Mouse (Mus musculus) lung, embryonic 15.5 days (tissue): ENCODE data around the gene Olfr462. TPM values are rescaled to one million over a fixed set of nuclear protein-coding genes. Genes with fewer than 3 reads are reported as not detected.
"Not testable (repeated sequence)": the region's sequence is repeated elsewhere in the genome, so short reads cannot be mapped to it uniquely, and the experiment has no call there.

Source experiments
- ATAC-seq: fragments of 200-750 bp; cut with Nextera tagmentation; 2 replicates; pipeline ENCODE4 v1.8.0; 2017; ENCODE audit warnings: moderate number of reproducible peaks, borderline replicate concordance; ENCODE audit not compliant: low FRiP score, low TSS enrichment; ENCODE audit errors: extremely low read depth
- H3K27ac ChIP-seq: fragments of 300-500 bp; sonication (generic); 2 replicates; pipeline ENCODE4 v1.5.1; 2015; ENCODE audit warnings: moderate library complexity, mild to moderate bottlenecking, inconsistent platforms
- H3K27me3 ChIP-seq: fragments of 300-500 bp; sonication (generic); 2 replicates; pipeline ENCODE4 v1.6.1; 2015; ENCODE audit warnings: inconsistent platforms
- H3K36me3 ChIP-seq: fragments of 300-500 bp; sonication (generic); 2 replicates; pipeline ENCODE4 v1.6.1; 2015; ENCODE audit warnings: inconsistent platforms
- H3K4me1 ChIP-seq: fragments of 300-500 bp; sonication (generic); 2 replicates; pipeline ENCODE4 v1.6.1; 2015; ENCODE audit warnings: inconsistent platforms
- H3K4me2 ChIP-seq: fragments of 300-500 bp; sonication (generic); 2 replicates; pipeline ENCODE4 v1.6.1; 2015; ENCODE audit warnings: inconsistent platforms, mild to moderate bottlenecking, moderate library complexity
- H3K4me3 ChIP-seq: fragments of 300-500 bp; sonication (generic); 2 replicates; pipeline ENCODE4 v1.5.1; 2015; ENCODE audit warnings: mild to moderate bottlenecking, inconsistent platforms
- H3K9ac ChIP-seq: fragments of 300-500 bp; sonication (generic); 2 replicates; pipeline ENCODE4 v1.6.1; 2015; ENCODE audit warnings: inconsistent platforms
- H3K9me3 ChIP-seq: fragments of 300-500 bp; sonication (generic); 2 replicates; pipeline ENCODE4 v1.6.1; 2016; ENCODE audit warnings: inconsistent platforms
- WGBS: fragments of 180-500 bp; shearing (Covaris S2); methylation state at CpG from one replicate; pipeline ENCODE4 v1.1.7; 2015; 5-methylcytosine and 5-hydroxymethylcytosine counted together
- polyA plus RNA-seq: library from polyadenylated mRNA; unstranded; fragments of >200 nt; fragmentation: Nextera tagmentation; extraction: Ambion mirVana; gene quantifications from 2 replicates; pipeline ENCODE4 v1.2.1, GENCODE M21; 2015

The Olfr462 gene
- polyA plus RNA-seq, 1 experiment from 2014 or later = not detected

DNA sequence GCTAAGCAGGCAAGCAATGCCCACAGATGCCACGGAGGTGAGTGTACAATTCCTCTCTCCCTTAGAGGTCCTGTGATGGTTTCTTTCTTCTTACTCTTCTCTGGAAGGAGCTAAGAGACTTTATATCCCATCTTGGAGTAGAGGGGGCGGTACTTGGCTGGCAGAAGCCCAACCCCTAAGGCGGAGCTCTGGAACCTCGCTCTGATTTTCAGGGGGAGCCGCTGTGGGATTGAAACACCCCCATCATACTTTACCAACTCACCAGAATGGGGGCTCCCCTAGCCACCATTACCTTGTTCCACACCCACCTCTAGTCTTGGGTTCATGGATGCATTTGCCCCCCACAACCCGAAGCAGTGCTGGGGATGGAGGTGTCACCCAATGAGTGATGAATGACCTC is 16.6 kb downstream of the Olfr462 start, which contains the start of gene Epx:
Epx (minus strand) TSS at position 101 of the 400 bp plus-strand sequence.
- no peaks in the 10 kb centered on the region for H3K4me1 ChIP-seq
- no peaks in the 10 kb centered on the region for H3K36me3 ChIP-seq
- H3K27ac ChIP-seq = no peak within 1 kb of the TSS
- no peaks in the 10 kb centered on the region for H3K9me3 ChIP-seq
- ATAC-seq = no peak
- no peak within 1 kb of the TSS for H3K4me2 ChIP-seq
- no peaks in the 10 kb centered on the region for H3K27me3 ChIP-seq
- H3K9ac ChIP-seq = no peak within 1 kb of the TSS
- H3K4me3 ChIP-seq = no peak within 1 kb of the TSS
- WGBS = 77% methylated on average over 6 of the region's 6 CpGs

DNA sequence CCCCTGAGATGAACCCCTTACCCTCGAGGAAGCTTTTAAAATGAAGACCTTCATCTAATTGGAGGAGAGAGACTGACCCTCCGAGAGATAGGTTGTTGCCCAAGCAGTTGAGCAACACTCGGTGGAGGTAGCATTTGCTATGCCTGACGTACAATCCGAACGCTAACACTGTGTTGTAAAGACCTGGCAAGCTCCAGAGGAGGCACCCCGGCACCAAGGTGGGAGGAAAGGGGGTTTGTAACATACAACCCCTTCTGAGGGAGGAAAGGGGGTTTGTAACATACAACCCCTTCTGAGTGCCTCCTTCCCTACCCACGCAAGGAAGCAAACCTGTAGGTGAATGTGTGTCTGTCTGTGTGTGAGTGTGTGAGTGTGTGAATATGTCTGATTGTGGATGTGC is 20.3 kb downstream of the Olfr462 start:
- Histone ChIP-seq H3K4me2 (no peak overlapping the region), H3K27ac (no peak overlapping the region), H3K9ac (no peak overlapping the region), H3K9me3 (no peaks in the 10 kb centered on the region), H3K36me3 (no peaks in the 10 kb centered on the region), H3K4me1 (no peaks in the 10 kb centered on the region), H3K4me3 (no peak overlapping the region), H3K27me3 (no peaks in the 10 kb centered on the region)
- 26% methylated on average over 8 of the region's 8 CpGs for WGBS
- no peak for ATAC-seq

GRCm38 (mm10) chr11:87870096-87870495 is 22.0 kb downstream of the Olfr462 start:
- WGBS = 76% methylated on average over 2 of the region's 2 CpGs
- Histone ChIP-seq H3K27me3 (no peaks in the 10 kb centered on the region), H3K9me3 (no peaks in the 10 kb centered on the region), H3K4me2 (no peak overlapping the region), H3K9ac (no peak overlapping the region), H3K36me3 (no peaks in the 10 kb centered on the region), H3K4me3 (no peak overlapping the region), H3K27ac (no peak overlapping the region), H3K4me1 (no peaks in the 10 kb centered on the region)
- ATAC-seq = no peak

GRCm38 (mm10) chr11:87866891-87867290 is 25.2 kb downstream of the Olfr462 start:
- H3K9me3 ChIP-seq, ATAC-seq, H3K27ac ChIP-seq, H3K4me1 ChIP-seq, H3K9ac ChIP-seq, H3K4me3 ChIP-seq, H3K36me3 ChIP-seq, H3K4me2 ChIP-seq, H3K27me3 ChIP-seq: not testable (repeated sequence)
- 70% methylated on average over 1 of the region's 2 CpGs for WGBS

- 87% methylated on average over 13 of the region's 13 CpGs for WGBS
- no peak overlapping the region for H3K4me2 ChIP-seq
These were observed 29.3 kb downstream of the Olfr462 start for GRCm38 (mm10) chr11:87862805-87863204.

GRCm38 (mm10) chr11:87860426-87860825 is 31.6 kb downstream of the Olfr462 start:
- Histone ChIP-seq H3K9ac (no peak overlapping the region), H3K4me2 (no peak overlapping the region), H3K4me3 (no peak overlapping the region), H3K4me1 (no peaks in the 10 kb centered on the region), H3K27me3 (no peaks in the 10 kb centered on the region), H3K27ac (no peak overlapping the region), H3K36me3 (peaks cover 26% of the 10 kb centered on the region), H3K9me3 (no peaks in the 10 kb centered on the region)
- 80% methylated on average over 9 of the region's 9 CpGs for WGBS
- ATAC-seq = no peak

More at GRCm38 (mm10) chr11:87862805-87863204, 29.3 kb downstream of the Olfr462 start:
- Histone ChIP-seq H3K4me3 (no peak overlapping the region), H3K27ac (no peak overlapping the region), H3K4me1 (no peaks in the 10 kb centered on the region), H3K9ac (no peak overlapping the region), H3K9me3 (no peaks in the 10 kb centered on the region), H3K36me3 (peaks cover 12% of the 10 kb centered on the region; the same call in 1 of the 2 replicates), H3K27me3 (no peaks in the 10 kb centered on the region)
- no peak for ATAC-seq

DNA sequence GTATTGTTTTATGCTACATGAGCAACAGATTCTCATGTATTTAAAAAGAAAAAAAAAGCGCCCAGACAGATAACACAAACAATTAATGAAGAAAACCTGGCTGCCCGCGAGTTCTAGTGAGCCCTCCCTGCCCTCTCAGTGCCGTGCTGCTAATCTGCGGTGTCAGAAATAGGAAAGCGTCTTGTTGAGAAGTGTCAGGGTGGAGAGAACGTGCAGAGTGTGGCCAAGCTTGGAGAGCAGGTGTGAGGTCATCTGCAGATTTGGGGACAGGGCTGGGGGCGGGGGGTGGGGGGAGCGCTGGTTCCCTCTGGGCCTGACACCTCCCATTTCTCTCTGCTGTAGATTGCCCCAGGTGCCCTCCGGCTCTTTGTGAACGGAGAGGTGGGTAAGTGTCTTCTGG is 32.8 kb downstream of the Olfr462 start:
- WGBS = 77% methylated on average over 11 of the region's 11 CpGs
- peaks cover 26% of the 10 kb centered on the region for H3K36me3 ChIP-seq
- no peak for ATAC-seq
- H3K4me1 ChIP-seq = no peaks in the 10 kb centered on the region
- H3K9me3 ChIP-seq = no peaks in the 10 kb centered on the region
- no peak overlapping the region for H3K9ac ChIP-seq
- no peak overlapping the region for H3K4me2 ChIP-seq
- no peak overlapping the region for H3K27ac ChIP-seq
- no peaks in the 10 kb centered on the region for H3K27me3 ChIP-seq
- H3K4me3 ChIP-seq = no peak overlapping the region

DNA sequence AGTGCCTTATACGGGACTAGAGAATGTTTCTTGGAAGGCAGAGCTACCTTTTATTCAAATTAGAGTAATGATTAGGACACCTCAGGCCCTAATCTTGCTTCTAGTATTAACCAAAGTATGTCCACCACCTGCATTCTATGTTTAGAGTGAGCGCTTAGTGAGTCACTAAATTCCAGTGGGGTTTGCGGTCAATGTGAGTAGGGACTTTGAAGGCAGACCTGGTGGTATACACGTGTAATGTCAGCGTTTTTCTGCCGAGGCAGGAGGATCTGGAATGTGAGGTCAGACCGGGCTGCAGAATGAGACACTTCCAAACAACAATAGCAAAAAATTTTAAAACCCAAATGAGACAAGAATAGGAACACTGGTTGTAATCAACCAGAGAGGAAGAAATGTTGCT is 37.5 kb downstream of the Olfr462 start:
- ATAC-seq = no peak
- Histone ChIP-seq H3K4me1 (peaks cover 7% of the 10 kb centered on the region), H3K4me3 (no peak overlapping the region), H3K9ac (no peak overlapping the region), H3K9me3 (no peaks in the 10 kb centered on the region), H3K4me2 (no peak overlapping the region), H3K27ac (no peak overlapping the region), H3K27me3 (no peaks in the 10 kb centered on the region), H3K36me3 (peaks cover 21% of the 10 kb centered on the region)
- WGBS = 83% methylated on average over 7 of the region's 7 CpGs

DNA sequence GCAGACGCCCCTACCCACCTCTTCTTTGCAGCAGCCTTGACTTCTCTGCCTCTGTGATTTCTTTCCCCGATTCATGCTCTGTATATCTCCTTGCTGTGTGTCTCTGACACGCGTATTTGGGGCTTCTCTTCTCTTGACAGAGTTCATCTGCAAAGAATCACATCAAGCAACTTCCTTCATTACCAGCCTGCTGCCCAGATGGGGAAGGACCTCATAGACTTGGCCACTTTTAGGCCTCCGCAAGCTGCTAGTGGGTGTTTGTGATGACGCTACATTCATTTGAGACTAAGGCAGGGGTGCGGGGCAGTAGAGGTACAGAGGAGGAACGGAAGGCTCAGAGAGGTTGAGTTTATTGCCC is 38.5 kb downstream of the Olfr462 start:
- 33% methylated on average over 8 of the region's 8 CpGs for WGBS
- Histone ChIP-seq H3K27me3 (no peaks in the 10 kb centered on the region), H3K4me2 (peak overlapping the region; percentile 79), H3K9ac (peak overlapping the region; percentile 32), H3K27ac (peak overlapping the region; percentile 36; the same call in 1 of the 2 replicates), H3K9me3 (no peaks in the 10 kb centered on the region), H3K4me3 (peak overlapping the region; percentile 60), H3K36me3 (peaks cover 20% of the 10 kb centered on the region), H3K4me1 (peaks cover 7% of the 10 kb centered on the region)
- no peak for ATAC-seq

- ATAC-seq = peak; percentile 91; the same call in 1 of the 2 replicates
These were observed 39.1 kb downstream of the Olfr462 start, which contains the start of gene Mks1 for GRCm38 (mm10) chr11:87852690-87853596. Mks1 (plus strand) TSS chr11:87853215.

DNA sequence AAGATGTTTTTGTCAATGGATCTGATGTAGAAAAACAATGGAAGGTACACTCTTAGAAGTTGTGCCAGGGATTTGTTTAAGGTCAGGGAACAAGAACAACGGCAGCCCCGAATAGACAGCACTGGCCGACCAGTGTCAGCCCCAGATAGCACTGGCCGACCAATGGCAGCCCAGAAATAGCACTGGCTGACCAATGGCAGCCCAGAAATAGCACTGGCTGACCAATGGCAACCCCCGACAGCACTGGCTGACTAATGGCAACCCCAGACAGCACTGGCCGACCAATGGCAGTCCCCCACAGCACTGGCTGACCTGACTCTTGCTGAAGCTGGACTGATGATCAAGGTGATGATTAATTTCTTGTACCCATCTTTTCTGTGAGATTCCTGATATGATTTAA is 44.2 kb downstream of the Olfr462 start:
- no peak for ATAC-seq
- Histone ChIP-seq H3K36me3 (no peaks in the 10 kb centered on the region), H3K27me3 (no peaks in the 10 kb centered on the region), H3K4me2 (no peak overlapping the region), H3K4me1 (peaks cover 4% of the 10 kb centered on the region; the same call in 1 of the 2 replicates), H3K4me3 (no peak overlapping the region), H3K27ac (no peak overlapping the region), H3K9ac (no peak overlapping the region), H3K9me3 (no peaks in the 10 kb centered on the region)
- WGBS = 51% methylated on average over 6 of the region's 6 CpGs

More at GRCm38 (mm10) chr11:87852690-87853596, 39.1 kb downstream of the Olfr462 start, which contains the start of gene Mks1:
- peak within 1 kb of the TSS; percentile 36; the same call in 1 of the 2 replicates for H3K27ac ChIP-seq
- H3K4me1 ChIP-seq = peaks cover 7% of the 10 kb centered on the region
- peak within 1 kb of the TSS; percentile 60 for H3K4me3 ChIP-seq
- peaks cover 16% of the 10 kb centered on the region for H3K36me3 ChIP-seq
- no peaks in the 10 kb centered on the region for H3K27me3 ChIP-seq
- 4% methylated on average over 40 of the region's 40 CpGs for WGBS
- H3K9me3 ChIP-seq = no peaks in the 10 kb centered on the region
- H3K4me2 ChIP-seq = peak within 1 kb of the TSS; percentile 79
- peak within 1 kb of the TSS; percentile 38 for H3K9ac ChIP-seq

GRCm38 (mm10) chr11:87846968-87847600 is 45.0 kb downstream of the Olfr462 start:
- H3K9me3 ChIP-seq = no peaks in the 10 kb centered on the region
- H3K4me3 ChIP-seq = no peak overlapping the region
- ATAC-seq = no peak
- H3K27me3 ChIP-seq = no peaks in the 10 kb centered on the region
- 70% methylated on average over 12 of the region's 12 CpGs for whole genome bisulfite sequencing
- H3K36me3 ChIP-seq = no peaks in the 10 kb centered on the region
- H3K4me2 ChIP-seq = no peak overlapping the region
- H3K9ac ChIP-seq = no peak overlapping the region
- no peak overlapping the region for H3K27ac ChIP-seq
- no peaks in the 10 kb centered on the region for H3K4me1 ChIP-seq
